Mouse (Mus musculus) leukemia stem cell, adult 10-12 weeks (primary cell): ENCODE results near the gene Ins1. TPM values are rescaled to one million over a fixed set of nuclear protein-coding genes. Genes with fewer than 3 reads are reported as not detected.

Experiments
- polyA plus RNA-seq: library from polyadenylated mRNA; stranded (reverse); fragments of >175 nt; gene quantifications from 2 replicates; pipeline ENCODE4 v1.2.3, GENCODE M21; 2012; ENCODE audit warnings: low replicate concordance

Gene Ins1
- polyA plus RNA-seq, result not detected in 2 replicates

GRCm38 (mm10) chr19:52263997-52264396 lies at the start of gene Ins1:
Ins1 (plus strand) TSS chr19:52264297.

